Mouse (Mus musculus) neural tube, embryonic 11.5 days (tissue): ENCODE results near the gene Oat. TPM values are rescaled to one million over a fixed set of nuclear protein-coding genes. Genes with fewer than 3 reads are reported as not detected.
A peak's percentile ranks its signal among the peaks of the same experiment; 100 is the strongest.

Source experiments
- ATAC-seq: fragments of 200-750 bp; cut with Nextera tagmentation; 2 replicates; pipeline ENCODE4 v1.8.0; 2017; ENCODE audit warnings: moderate number of reproducible peaks, mild to moderate bottlenecking, moderate TSS enrichment, moderate library complexity; ENCODE audit not compliant: insufficient read depth, low FRiP score, low TSS enrichment
- DNase-seq: peaks from one replicate; pipeline ENCODE4 v3.0.0-alpha.2; 2015; ENCODE audit warnings: low spot score
- H3K27ac ChIP-seq: fragments of 300-500 bp; sonication (generic); 2 replicates; pipeline ENCODE4 v1.5.1; 2014; ENCODE audit warnings: low read depth, mild to moderate bottlenecking, low read length
- H3K27me3 ChIP-seq: fragments of 300-500 bp; sonication (generic); 2 replicates; pipeline ENCODE4 v1.6.1; 2014; ENCODE audit warnings: mild to moderate bottlenecking, low read length, mixed read lengths; ENCODE audit not compliant: control insufficient read depth, insufficient read depth
- H3K36me3 ChIP-seq: fragments of 300-500 bp; sonication (generic); 2 replicates; pipeline ENCODE4 v1.6.1; 2014; ENCODE audit warnings: mild to moderate bottlenecking, low read length, moderate library complexity, mixed read lengths; ENCODE audit not compliant: control insufficient read depth, insufficient read depth
- H3K4me1 ChIP-seq: fragments of 300-500 bp; sonication (generic); 2 replicates; pipeline ENCODE4 v1.6.1; 2014; ENCODE audit warnings: low read length, mixed read lengths; ENCODE audit not compliant: control insufficient read depth, insufficient read depth
- H3K4me2 ChIP-seq: fragments of 300-500 bp; sonication (generic); 2 replicates; pipeline ENCODE4 v1.6.1; 2014; ENCODE audit warnings: low read depth, mild to moderate bottlenecking, moderate library complexity
- H3K4me3 ChIP-seq: fragments of 300-500 bp; sonication (generic); 2 replicates; pipeline ENCODE4 v1.5.1; 2014; ENCODE audit warnings: low read depth, low read length
- H3K9ac ChIP-seq: fragments of 300-500 bp; sonication (generic); 2 replicates; pipeline ENCODE4 v1.6.1; 2014; ENCODE audit warnings: mild to moderate bottlenecking, low read length
- H3K9me3 ChIP-seq: fragments of 300-500 bp; sonication (generic); 2 replicates; pipeline ENCODE4 v1.6.1; 2016; ENCODE audit warnings: low read length; ENCODE audit not compliant: control insufficient read depth
- WGBS: fragments of 180-500 bp; shearing (Covaris S2); extraction: QIAGEN DNeasy Blood & Tissue Kit; methylation state at CpG from one replicate; pipeline ENCODE4 v1.1.7; 2014; 5-methylcytosine and 5-hydroxymethylcytosine counted together
- polyA plus RNA-seq: library from polyadenylated mRNA; unstranded; fragments of >200 nt; fragmentation: Nextera tagmentation; extraction: Ambion mirVana; gene quantifications from 2 replicates; pipeline ENCODE4 v1.2.1, GENCODE M21; 2014

The Oat gene
- polyA plus RNA-seq, 1 experiment from 2014 or later = 145 TPM

GRCm38 (mm10) chr7:132568817-132569216 lies 7.4 kb downstream of the Oat start:
- Histone ChIP-seq H3K4me2 (no peak overlapping the region), H3K9ac (no peak overlapping the region), H3K27ac (no peak overlapping the region), H3K4me3 (no peak overlapping the region), H3K36me3 (peaks cover 2% of the 10 kb centered on the region; the same call in 1 of the 2 replicates), H3K9me3 (no peaks in the 10 kb centered on the region), H3K27me3 (no peaks in the 10 kb centered on the region), H3K4me1 (peaks cover 10% of the 10 kb centered on the region; the same call in 1 of the 2 replicates)
- ATAC-seq (no peak), DNase-seq (no peak)
- WGBS = 94% methylated on average over 6 of the region's 6 CpGs

GRCm38 (mm10) chr7:132565831-132566230 lies 10.4 kb downstream of the Oat start:
- Histone ChIP-seq H3K4me2 (no peak overlapping the region), H3K9ac (no peak overlapping the region), H3K4me3 (no peak overlapping the region), H3K9me3 (no peaks in the 10 kb centered on the region), H3K4me1 (no peaks in the 10 kb centered on the region), H3K27me3 (no peaks in the 10 kb centered on the region), H3K27ac (no peak overlapping the region), H3K36me3 (peaks cover 5% of the 10 kb centered on the region; the same call in 1 of the 2 replicates)
- no peak for DNase-seq
- no peak for ATAC-seq
- 76% methylated on average over 1 of the region's 1 CpGs for WGBS

- ATAC-seq (no peak), DNase-seq (no peak)
- Histone ChIP-seq H3K36me3 (peaks cover 6% of the 10 kb centered on the region; the same call in 1 of the 2 replicates), H3K27me3 (no peaks in the 10 kb centered on the region), H3K4me1 (no peaks in the 10 kb centered on the region), H3K27ac (no peak overlapping the region), H3K9me3 (no peaks in the 10 kb centered on the region), H3K9ac (no peak overlapping the region), H3K4me2 (no peak overlapping the region), H3K4me3 (no peak overlapping the region)
- 28% methylated on average over 3 of the region's 3 CpGs for WGBS
These were observed 16.9 kb downstream of the Oat start for GRCm38 (mm10) chr7:132559138-132559766.

- DNase-seq = no peak
These were observed 18.0 kb downstream of the Oat start for GRCm38 (mm10) chr7:132558141-132558736.

GRCm38 (mm10) chr7:132556575-132556974 lies 19.6 kb downstream of the Oat start:
- H3K27me3 ChIP-seq = no peaks in the 10 kb centered on the region
- no peak for DNase-seq
- no peak overlapping the region for H3K4me3 ChIP-seq
- H3K36me3 ChIP-seq = peaks cover 3% of the 10 kb centered on the region; the same call in 1 of the 2 replicates
- ATAC-seq = no peak
- 84% methylated on average over 5 of the region's 5 CpGs for WGBS
- H3K27ac ChIP-seq = no peak overlapping the region
- H3K4me1 ChIP-seq = no peaks in the 10 kb centered on the region
- H3K9me3 ChIP-seq = no peaks in the 10 kb centered on the region
- no peak overlapping the region for H3K4me2 ChIP-seq
- no peak overlapping the region for H3K9ac ChIP-seq

More at GRCm38 (mm10) chr7:132558141-132558736, 18.0 kb downstream of the Oat start:
- H3K9me3 ChIP-seq = no peaks in the 10 kb centered on the region
- no peak overlapping the region for H3K4me3 ChIP-seq
- no peak overlapping the region for H3K4me2 ChIP-seq
- 94% methylated on average over 7 of the region's 7 CpGs for WGBS
- ATAC-seq = no peak
- peaks cover 6% of the 10 kb centered on the region; the same call in 1 of the 2 replicates for H3K36me3 ChIP-seq
- H3K27ac ChIP-seq = no peak overlapping the region
- H3K27me3 ChIP-seq = no peaks in the 10 kb centered on the region
- H3K4me1 ChIP-seq = no peaks in the 10 kb centered on the region
- H3K9ac ChIP-seq = no peak overlapping the region

DNA sequence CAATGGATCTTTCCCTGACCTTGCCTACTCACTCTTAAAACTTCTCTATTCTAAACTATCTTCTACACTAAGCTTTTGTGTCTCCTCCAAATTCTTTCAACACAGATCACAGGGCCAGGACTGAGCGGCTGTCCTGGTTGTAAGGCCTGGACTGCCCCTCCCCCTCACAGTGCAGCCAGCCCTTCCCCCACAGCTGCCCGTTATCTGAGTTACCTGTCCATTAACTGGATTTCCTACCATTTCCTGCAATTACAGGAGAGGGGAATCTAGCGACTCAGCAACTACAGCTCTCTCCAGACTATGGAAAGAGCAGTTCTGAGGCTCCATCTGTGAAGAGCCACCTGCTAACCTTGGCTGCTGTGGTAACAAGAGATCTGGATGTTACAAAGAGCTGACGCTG lies 20.3 kb downstream of the Oat start:
- ATAC-seq (no peak), DNase-seq (no peak)
- no peaks in the 10 kb centered on the region for H3K27me3 ChIP-seq
- H3K4me1 ChIP-seq = no peaks in the 10 kb centered on the region
- no peak overlapping the region for H3K4me3 ChIP-seq
- 35% methylated on average over 4 of the region's 4 CpGs for WGBS
- H3K36me3 ChIP-seq = peaks cover 3% of the 10 kb centered on the region; the same call in 1 of the 2 replicates
- no peak overlapping the region for H3K27ac ChIP-seq
- no peak overlapping the region for H3K9ac ChIP-seq
- no peak overlapping the region for H3K4me2 ChIP-seq
- no peaks in the 10 kb centered on the region for H3K9me3 ChIP-seq

- no peak overlapping the region for H3K27ac ChIP-seq
- H3K9me3 ChIP-seq = no peaks in the 10 kb centered on the region
- H3K4me2 ChIP-seq = no peak overlapping the region
- WGBS = 84% methylated on average over 2 of the region's 2 CpGs
- no peak for ATAC-seq
- DNase-seq = no peak
- H3K36me3 ChIP-seq = peaks cover 3% of the 10 kb centered on the region; the same call in 1 of the 2 replicates
- no peaks in the 10 kb centered on the region for H3K27me3 ChIP-seq
- H3K9ac ChIP-seq = no peak overlapping the region
- no peak overlapping the region for H3K4me3 ChIP-seq
- H3K4me1 ChIP-seq = no peaks in the 10 kb centered on the region
These were observed 22.1 kb downstream of the Oat start for GRCm38 (mm10) chr7:132554091-132554490.

- DNase-seq (peak; percentile 96), ATAC-seq (peak; percentile 92)
- H3K36me3 ChIP-seq = no peaks in the 10 kb centered on the region
- H3K4me1 ChIP-seq = no peaks in the 10 kb centered on the region
- peak overlapping the region; percentile 82 for H3K4me2 ChIP-seq
- WGBS = 2% methylated on average over 27 of the region's 27 CpGs
- H3K27ac ChIP-seq = no peak overlapping the region
- H3K9me3 ChIP-seq = no peaks in the 10 kb centered on the region
- H3K4me3 ChIP-seq = peak overlapping the region; percentile 46
- H3K9ac ChIP-seq = peak overlapping the region; percentile 56
- no peaks in the 10 kb centered on the region for H3K27me3 ChIP-seq
These were observed 24.7 kb downstream of the Oat start for GRCm38 (mm10) chr7:132551351-132552126.
